Mouse (Mus musculus) ovary, postnatal 14 days (tissue): Measurements from ENCODE around the gene Lrrc17.

ENCODE experiments used
- DNase-seq: peaks from one replicate; pipeline ENCODE4 v3.0.0; 2022; ENCODE audit warnings: low spot score

The Lrrc17 gene

GRCm38 (mm10) chr5:21543409-21544201 is at the start of gene Lrrc17:
Gene Lrrc17 (plus strand): TSS chr5:21543559.
- peak; percentile 34 for DNase-seq

- DNase-seq = no peak
Observed at GRCm38 (mm10) chr5:21494781-21495180, 48.6 kb upstream of the Lrrc17 start.

- DNase-seq = peak; percentile 29
Observed at GRCm38 (mm10) chr5:21496321-21496720, 47.0 kb upstream of the Lrrc17 start.

- DNase-seq = no peak
Observed at GRCm38 (mm10) chr5:21496881-21497280, 46.5 kb upstream of the Lrrc17 start.

GRCm38 (mm10) chr5:21498490-21498889 is 44.9 kb upstream of the Lrrc17 start:
- DNase-seq = no peak

GRCm38 (mm10) chr5:21498925-21499324 is 44.4 kb upstream of the Lrrc17 start:
- DNase-seq = no peak

GRCm38 (mm10) chr5:21500133-21500532 is 43.2 kb upstream of the Lrrc17 start:
- DNase-seq = no peak

- DNase-seq = no peak
Observed at GRCm38 (mm10) chr5:21500941-21501340, 42.4 kb upstream of the Lrrc17 start.

- no peak for DNase-seq
Observed at GRCm38 (mm10) chr5:21502936-21503610, 40.3 kb upstream of the Lrrc17 start.

- no peak for DNase-seq
Observed at GRCm38 (mm10) chr5:21505159-21505558, 38.2 kb upstream of the Lrrc17 start.

GRCm38 (mm10) chr5:21506887-21507286 is 36.5 kb upstream of the Lrrc17 start:
- DNase-seq = no peak

- no peak for DNase-seq
Observed at GRCm38 (mm10) chr5:21509801-21510200, 33.6 kb upstream of the Lrrc17 start.

GRCm38 (mm10) chr5:21513363-21513762 is 30.0 kb upstream of the Lrrc17 start:
- no peak for DNase-seq

GRCm38 (mm10) chr5:21517562-21517961 is 25.8 kb upstream of the Lrrc17 start:
- DNase-seq = no peak

- DNase-seq = no peak
Observed at GRCm38 (mm10) chr5:21518207-21518606, 25.2 kb upstream of the Lrrc17 start.

GRCm38 (mm10) chr5:21519166-21519565 is 24.2 kb upstream of the Lrrc17 start:
- no peak for DNase-seq

- no peak for DNase-seq
Observed at GRCm38 (mm10) chr5:21526835-21527485, 16.4 kb upstream of the Lrrc17 start.

- DNase-seq = peak; percentile 28
Observed at GRCm38 (mm10) chr5:21527488-21527911, 15.9 kb upstream of the Lrrc17 start.

GRCm38 (mm10) chr5:21528068-21528842 is 15.1 kb upstream of the Lrrc17 start:
- DNase-seq = no peak

- no peak for DNase-seq
Observed at GRCm38 (mm10) chr5:21529110-21529720, 14.1 kb upstream of the Lrrc17 start.

- no peak for DNase-seq
Observed at GRCm38 (mm10) chr5:21532126-21532525, 11.2 kb upstream of the Lrrc17 start.

- no peak for DNase-seq
Observed at GRCm38 (mm10) chr5:21532921-21533320, 10.4 kb upstream of the Lrrc17 start.
